Mouse (Mus musculus) brain, embryonic 14.5 days (tissue): Measurements from ENCODE around the gene Syk.

Experiments used
- CTCF ChIP-seq: fragments of 200-500 bp; IDR thresholded peaks from 2 replicates; pipeline ENCODE4 v1.5.1; 2012; ENCODE audit warnings: inconsistent platforms, mild to moderate bottlenecking, moderate library complexity, borderline replicate concordance; ENCODE audit not compliant: insufficient read depth, insufficient read length; ENCODE audit errors: extremely low read depth
- POLR2A ChIP-seq: fragments of 200-500 bp; IDR thresholded peaks from 2 replicates; pipeline ENCODE4 v1.6.1; 2012; ENCODE audit warnings: mild to moderate bottlenecking, inconsistent platforms, borderline replicate concordance; ENCODE audit not compliant: poor library complexity, insufficient read depth, insufficient read length, severe bottlenecking; ENCODE audit errors: extremely low read depth

DNA sequence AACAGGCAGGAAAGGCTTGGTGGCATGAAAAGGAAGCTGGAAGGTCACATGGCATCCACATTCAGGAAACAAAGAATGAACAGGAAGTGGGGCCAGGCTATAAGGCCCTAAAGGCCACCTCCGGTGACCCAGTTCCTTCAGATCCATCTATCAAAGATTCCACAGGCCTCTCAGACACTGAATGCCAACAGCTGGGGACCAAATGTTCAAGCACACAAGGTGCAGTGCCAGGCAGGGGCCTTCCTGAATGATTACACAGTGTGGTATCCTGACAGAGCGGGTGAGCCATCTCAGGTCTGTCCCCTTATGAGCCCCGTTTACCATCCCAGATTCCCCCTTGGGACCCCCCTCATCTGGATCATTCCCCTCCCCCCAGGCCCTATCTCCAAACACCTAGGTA lies 63.6 kb downstream of the Syk start:
- TF ChIP-seq CTCF (no peak), POLR2A (no peak)
